Mouse (Mus musculus) gastrocnemius, postnatal 4 days (tissue): ENCODE data around the gene Gpr19. TPM values are rescaled to one million over a fixed set of nuclear protein-coding genes. Genes with fewer than 3 reads are reported as not detected.

ENCODE experiments used
- DNase-seq, 2 experiments: peaks; one replicate each; pipeline ENCODE4 v3.0.0; 2021 to 2022; ENCODE audit warnings: low spot score in 2 of 2, mixed read lengths in 2 of 2
- total RNA-seq, 2 experiments: library from RNA; stranded (reverse); gene quantifications; 2 replicates each; pipeline ENCODE4 v1.2.3; 2021

The Gpr19 gene
- total RNA-seq, 2 experiments from 2014 or later: 4.9 to 7.7 TPM

- DNase-seq: peak in 1 of 2 experiments; percentile 22
Observed at GRCm38 (mm10) chr6:134887711-134888449, 10.5 kb downstream of the Gpr19 start.

- no peak for DNase-seq
Observed at GRCm38 (mm10) chr6:134887008-134887407, 11.4 kb downstream of the Gpr19 start.

- DNase-seq: no peak
Observed at GRCm38 (mm10) chr6:134886475-134886874, 11.9 kb downstream of the Gpr19 start.

GRCm38 (mm10) chr6:134885515-134885914 is 12.9 kb downstream of the Gpr19 start:
- DNase-seq: no peak

GRCm38 (mm10) chr6:134883661-134884060 is 14.7 kb downstream of the Gpr19 start:
- no peak for DNase-seq

- no peak for DNase-seq
Observed at GRCm38 (mm10) chr6:134880046-134880445, 18.3 kb downstream of the Gpr19 start.

GRCm38 (mm10) chr6:134879556-134879955 is 18.8 kb downstream of the Gpr19 start:
- DNase-seq: no peak

GRCm38 (mm10) chr6:134877892-134878291 is 20.5 kb downstream of the Gpr19 start:
- DNase-seq: no peak

- no peak for DNase-seq
Observed at GRCm38 (mm10) chr6:134877276-134877675, 21.1 kb downstream of the Gpr19 start.

- no peak for DNase-seq
Observed at GRCm38 (mm10) chr6:134876795-134877194, 21.6 kb downstream of the Gpr19 start.

- DNase-seq: no peak
Observed at GRCm38 (mm10) chr6:134873018-134873417, 25.4 kb downstream of the Gpr19 start.

- no peak for DNase-seq
Observed at GRCm38 (mm10) chr6:134872236-134872635, 26.1 kb downstream of the Gpr19 start.

GRCm38 (mm10) chr6:134870887-134871286 is 27.5 kb downstream of the Gpr19 start:
- no peak for DNase-seq

GRCm38 (mm10) chr6:134870209-134870742 is 28.1 kb downstream of the Gpr19 start:
- no peak for DNase-seq

GRCm38 (mm10) chr6:134867325-134867724 is 31.1 kb downstream of the Gpr19 start:
- no peak for DNase-seq

GRCm38 (mm10) chr6:134866113-134866512 is 32.3 kb downstream of the Gpr19 start:
- DNase-seq: no peak

- peak; percentile 93 to 94 for DNase-seq
Observed at GRCm38 (mm10) chr6:134863146-134863545, 35.2 kb downstream of the Gpr19 start.

- peak in 1 of 2 experiments; percentile 26 for DNase-seq
Observed at GRCm38 (mm10) chr6:134862671-134863104, 35.7 kb downstream of the Gpr19 start.

- DNase-seq: no peak
Observed at GRCm38 (mm10) chr6:134861386-134861785, 37.0 kb downstream of the Gpr19 start.

GRCm38 (mm10) chr6:134860275-134860674 is 38.1 kb downstream of the Gpr19 start:
- DNase-seq: no peak

- DNase-seq: no peak
Observed at GRCm38 (mm10) chr6:134859021-134859420, 39.4 kb downstream of the Gpr19 start.

GRCm38 (mm10) chr6:134855926-134856325 is 42.5 kb downstream of the Gpr19 start:
- no peak for DNase-seq

- DNase-seq: no peak
Observed at GRCm38 (mm10) chr6:134854782-134855181, 43.6 kb downstream of the Gpr19 start.
